Mouse (Mus musculus) lung, postnatal 0 days (tissue): ENCODE measurements around the gene Sdccag8.

Source experiments
- CTCF ChIP-seq: IDR thresholded peaks from 2 replicates; pipeline ENCODE4 v1.5.1; 2016; ENCODE audit warnings: antibody characterized with exemption, mild to moderate bottlenecking
- EP300 ChIP-seq: IDR thresholded peaks from 2 replicates; pipeline ENCODE4 v1.6.1; 2016; ENCODE audit warnings: antibody characterized with exemption, mild to moderate bottlenecking, control low read depth

DNA sequence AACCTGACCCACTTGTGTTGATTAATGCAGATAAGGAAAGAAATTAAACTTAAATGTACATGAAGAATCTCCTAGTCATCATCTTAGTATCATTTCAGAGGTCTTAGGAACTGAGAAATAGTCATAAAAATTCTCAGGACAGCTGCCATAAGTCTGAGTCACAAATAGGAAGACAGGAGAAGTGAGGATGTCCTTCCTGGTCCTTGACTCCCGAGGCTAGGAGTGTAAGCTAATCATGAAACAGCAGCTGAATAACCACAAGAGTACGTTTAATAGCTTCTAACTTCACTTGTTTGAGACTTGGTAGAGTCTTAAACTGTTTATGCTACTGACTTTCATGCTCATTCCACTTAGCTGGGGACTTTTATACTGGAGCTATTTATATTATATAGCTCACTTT is 214.6 kb downstream of the Sdccag8 start:
- TF ChIP-seq CTCF: no peak
- TF ChIP-seq EP300: no peak
